Mouse (Mus musculus) thymus, postnatal 14 days (tissue): ENCODE results near the gene Prox1.

Source experiments
- DNase-seq: peaks from one replicate; pipeline ENCODE4 v3.0.0; 2021

Prox1 gene

GRCm38 (mm10) chr1:190140519-190140918, 30.0 kb downstream of the Prox1 start:
- no peak for DNase-seq

GRCm38 (mm10) chr1:190139711-190140405, 30.7 kb downstream of the Prox1 start:
- no peak for DNase-seq

GRCm38 (mm10) chr1:190137943-190138342, 32.6 kb downstream of the Prox1 start:
- no peak for DNase-seq

- no peak for DNase-seq
These were observed 37.6 kb downstream of the Prox1 start for GRCm38 (mm10) chr1:190132897-190133296.

- no peak for DNase-seq
These were observed 39.6 kb downstream of the Prox1 start for GRCm38 (mm10) chr1:190130888-190131287.

GRCm38 (mm10) chr1:190129553-190129952, 41.0 kb downstream of the Prox1 start:
- no peak for DNase-seq

- no peak for DNase-seq
These were observed 41.7 kb downstream of the Prox1 start for GRCm38 (mm10) chr1:190128674-190129322.

- DNase-seq: no peak
These were observed 42.6 kb downstream of the Prox1 start for GRCm38 (mm10) chr1:190127878-190128277.

GRCm38 (mm10) chr1:190127163-190127795, 43.2 kb downstream of the Prox1 start:
- DNase-seq: no peak

- no peak for DNase-seq
These were observed 45.4 kb downstream of the Prox1 start for GRCm38 (mm10) chr1:190124961-190125739.

- DNase-seq: no peak
These were observed 47.1 kb downstream of the Prox1 start for GRCm38 (mm10) chr1:190123404-190123803.

GRCm38 (mm10) chr1:190115985-190116384, 54.5 kb downstream of the Prox1 start:
- no peak for DNase-seq

- no peak for DNase-seq
These were observed 58.8 kb downstream of the Prox1 start for GRCm38 (mm10) chr1:190111741-190112140.

- DNase-seq: no peak
These were observed 62.9 kb downstream of the Prox1 start for GRCm38 (mm10) chr1:190107587-190107986.

GRCm38 (mm10) chr1:190106674-190107420, 63.7 kb downstream of the Prox1 start:
- DNase-seq: no peak

GRCm38 (mm10) chr1:190106060-190106459, 64.5 kb downstream of the Prox1 start:
- DNase-seq: no peak

- DNase-seq: no peak
These were observed 77.2 kb downstream of the Prox1 start for GRCm38 (mm10) chr1:190093326-190093725.

- DNase-seq: no peak
These were observed 78.4 kb downstream of the Prox1 start for GRCm38 (mm10) chr1:190092076-190092475.

- DNase-seq: no peak
These were observed 81.6 kb downstream of the Prox1 start for GRCm38 (mm10) chr1:190088929-190089328.

- no peak for DNase-seq
These were observed 84.8 kb downstream of the Prox1 start for GRCm38 (mm10) chr1:190085703-190086102.

- DNase-seq: no peak
These were observed 90.8 kb downstream of the Prox1 start for GRCm38 (mm10) chr1:190079643-190080275.

GRCm38 (mm10) chr1:190076601-190077000, 93.9 kb downstream of the Prox1 start:
- DNase-seq: no peak
